Mouse (Mus musculus): ENCODE measurements at regions not wholly inside any gene's neighbourhood (a gene's known extent, or its start where the extent isn't known, plus 50 kb on each side); places are given as distances from the start of the nearest gene placed in this dataset.

DNA sequence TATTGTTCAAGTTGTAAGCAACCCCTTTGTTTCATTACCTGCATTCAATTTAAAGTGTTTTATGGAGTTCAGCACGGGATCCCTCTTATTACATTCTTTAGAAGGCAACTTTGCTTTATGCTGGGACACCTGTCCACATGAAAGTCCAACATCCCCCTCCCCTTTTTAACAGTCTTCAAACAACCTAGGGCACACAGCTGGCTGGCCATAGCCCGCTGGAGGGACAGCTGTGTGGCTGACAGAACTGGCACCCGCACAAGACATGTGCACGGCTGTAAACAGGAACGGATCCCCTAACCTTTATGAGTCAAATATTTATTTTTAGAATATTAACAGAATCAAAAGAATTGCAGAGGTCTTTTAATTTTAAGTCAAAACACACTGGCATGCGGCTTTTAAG lies 230.1 kb downstream of the Gm5447 start:
- TF ChIP-seq EP300 (IDR thresholded peaks at IDR 0.05; ENCODE audit: insufficient read depth, low read depth, low read length) = no peak
- TF ChIP-seq CTCF (IDR thresholded peaks at IDR 0.05) = no peak

Measured in heart, adult 2 months (tissue).